Mouse (Mus musculus): ENCODE results near the gene Ccl6.

GRCm38 (mm10) chr11:83598991-83599390 lies 6.1 kb upstream of the Ccl6 start:
- TF ChIP-seq GATA1 (IDR thresholded peaks at IDR 0.05; ENCODE audit: borderline replicate concordance, low read length), result no peak
- no peak for TF ChIP-seq FLI1 (IDR thresholded peaks at IDR 0.05; ENCODE audit: low read length)
